Mouse (Mus musculus) limb, embryonic 14.5 days (tissue): ENCODE measurements around the gene Gdpd5. TPM values are rescaled to one million over a fixed set of nuclear protein-coding genes. Genes with fewer than 3 reads are reported as not detected.

Experiments used
- ATAC-seq: fragments of 200-750 bp; cut with Nextera tagmentation; 2 replicates; pipeline ENCODE4 v1.8.0; 2017; ENCODE audit warnings: low read depth, moderate number of reproducible peaks, moderate TSS enrichment; ENCODE audit not compliant: low FRiP score
- DNase-seq: peaks from one replicate; pipeline ENCODE4 v3.0.0-alpha.2; 2015; ENCODE audit warnings: low spot score
- H3K27ac ChIP-seq: fragments of 300-500 bp; sonication (generic); replicated peaks from 2 replicates; pipeline ENCODE4 v1.5.1; 2014; ENCODE audit warnings: low read depth, mild to moderate bottlenecking, low read length, moderate library complexity, mixed read lengths
- H3K27me3 ChIP-seq: fragments of 300-500 bp; sonication (generic); 2 replicates; pipeline ENCODE4 v1.6.1; 2014; ENCODE audit warnings: low read length, mixed read lengths; ENCODE audit not compliant: control insufficient read depth, insufficient read depth
- H3K36me3 ChIP-seq: fragments of 300-500 bp; sonication (generic); 2 replicates; pipeline ENCODE4 v1.6.1; 2014; ENCODE audit warnings: mild to moderate bottlenecking, low read length, moderate library complexity, mixed read lengths; ENCODE audit not compliant: control insufficient read depth, insufficient read depth
- H3K4me1 ChIP-seq: fragments of 300-500 bp; sonication (generic); 2 replicates; pipeline ENCODE4 v1.6.1; 2014; ENCODE audit warnings: antibody characterized with exemption, low read length, mixed read lengths; ENCODE audit not compliant: control insufficient read depth, insufficient read depth
- H3K4me2 ChIP-seq: fragments of 300-500 bp; sonication (generic); replicated peaks from 2 replicates; pipeline ENCODE4 v1.6.1; 2014; ENCODE audit warnings: low read depth, mild to moderate bottlenecking, low read length, moderate library complexity; ENCODE audit not compliant: severe bottlenecking
- H3K4me3 ChIP-seq: fragments of 300-500 bp; sonication (generic); replicated peaks from 2 replicates; pipeline ENCODE4 v1.5.1; 2014; ENCODE audit warnings: low read length
- H3K9ac ChIP-seq: fragments of 300-500 bp; sonication (generic); 2 replicates; pipeline ENCODE4 v1.6.1; 2014; ENCODE audit warnings: mild to moderate bottlenecking, low read depth, low read length, moderate library complexity; ENCODE audit not compliant: severe bottlenecking
- H3K9me3 ChIP-seq: fragments of 300-500 bp; sonication (generic); 2 replicates; pipeline ENCODE4 v1.6.1; 2016; ENCODE audit warnings: low read length; ENCODE audit not compliant: control insufficient read depth
- POLR2A ChIP-seq: fragments of 200-500 bp; IDR thresholded peaks from 2 replicates; pipeline ENCODE4 v1.8.0; 2012; ENCODE audit warnings: inconsistent platforms, mild to moderate bottlenecking, moderate library complexity, borderline replicate concordance; ENCODE audit not compliant: insufficient read depth, insufficient read length; ENCODE audit errors: extremely low read depth
- WGBS: fragments of 180-500 bp; shearing (Covaris S2); extraction: QIAGEN DNeasy Blood & Tissue Kit; methylation state at CpG from one replicate; pipeline ENCODE4 v1.1.7; 2014; 5-methylcytosine and 5-hydroxymethylcytosine counted together
- polyA plus RNA-seq, 2 experiments: library from polyadenylated mRNA; depleted of rRNA in 1 of 2; stranded (reverse) in 1 of 2; unstranded in 1 of 2; fragments of >200 nt; fragmentation: Nextera tagmentation in 1 of 2; extraction: Ambion mirVana in 1 of 2; gene quantifications; 2 replicates each; pipeline versions ENCODE4 v1.2.1 to v1.2.3; 2012 to 2014

The Gdpd5 gene
- polyA plus RNA-seq, 2 experiments, result 11.8 to 14.5 TPM

GRCm38 (mm10) chr7:99401373-99401772 is 20.2 kb downstream of the Gdpd5 start:
- ATAC-seq (no peak), DNase-seq (peak; percentile 53)
- no peak overlapping the region for H3K4me3 ChIP-seq
- no peak overlapping the region for H3K9ac ChIP-seq
- no peak overlapping the region for H3K27ac ChIP-seq
- 0 out of 2 replicates have a peak, but pooled peaks cover 2% of the 10 kb centered on the region for H3K4me1 ChIP-seq
- no peaks in the 10 kb centered on the region for H3K36me3 ChIP-seq
- H3K9me3 ChIP-seq, result no peaks in the 10 kb centered on the region
- no peak for TF ChIP-seq POLR2A
- H3K4me2 ChIP-seq, result no peak overlapping the region
- no peaks in the 10 kb centered on the region for H3K27me3 ChIP-seq
- WGBS, result 57% methylated on average over 8 of the region's 8 CpGs

- no peak for ATAC-seq
- Histone ChIP-seq H3K27me3 (no peaks in the 10 kb centered on the region), H3K4me3 (no peak overlapping the region), H3K4me1 (0 out of 2 replicates have a peak, but pooled peaks cover 2% of the 10 kb centered on the region), H3K4me2 (no peak overlapping the region), H3K9me3 (no peaks in the 10 kb centered on the region), H3K27ac (no peak overlapping the region), H3K36me3 (no peaks in the 10 kb centered on the region), H3K9ac (no peak overlapping the region)
- WGBS, result 61% methylated on average over 6 of the region's 6 CpGs
- no peak for DNase-seq
- no peak for TF ChIP-seq POLR2A
Observed at GRCm38 (mm10) chr7:99402477-99402876, 21.3 kb downstream of the Gdpd5 start.

- Histone ChIP-seq H3K9me3 (no peaks in the 10 kb centered on the region), H3K9ac (no peak overlapping the region), H3K27me3 (no peaks in the 10 kb centered on the region), H3K36me3 (no peaks in the 10 kb centered on the region), H3K4me1 (0 out of 2 replicates have a peak, but pooled peaks cover 2% of the 10 kb centered on the region), H3K4me2 (no peak overlapping the region), H3K27ac (no peak overlapping the region), H3K4me3 (no peak overlapping the region)
- no peak for TF ChIP-seq POLR2A
- DNase-seq (no peak), ATAC-seq (no peak)
- WGBS, result 76% methylated on average over 7 of the region's 7 CpGs
Observed at GRCm38 (mm10) chr7:99403254-99403653, 22.0 kb downstream of the Gdpd5 start.

- Histone ChIP-seq H3K9ac (no peak overlapping the region), H3K27ac (no peak overlapping the region)
- no peak for ATAC-seq
Observed at GRCm38 (mm10) chr7:99404031-99404735, 23.0 kb downstream of the Gdpd5 start.

GRCm38 (mm10) chr7:99405386-99406155 is 24.4 kb downstream of the Gdpd5 start:
- Histone ChIP-seq H3K4me3 (no peak overlapping the region), H3K27me3 (no peaks in the 10 kb centered on the region), H3K36me3 (no peaks in the 10 kb centered on the region), H3K9me3 (no peaks in the 10 kb centered on the region), H3K4me2 (no peak overlapping the region), H3K4me1 (peaks cover 8% of the 10 kb centered on the region; the same call in 1 of the 2 replicates), H3K27ac (no peak overlapping the region), H3K9ac (no peak overlapping the region)
- 25% methylated on average over 8 of the region's 8 CpGs for WGBS
- TF ChIP-seq POLR2A, result no peak
- DNase-seq, result no peak
- no peak for ATAC-seq

More at GRCm38 (mm10) chr7:99404031-99404735, 23.0 kb downstream of the Gdpd5 start:
- H3K27me3 ChIP-seq, result no peaks in the 10 kb centered on the region
- H3K4me1 ChIP-seq, result 0 out of 2 replicates have a peak, but pooled peaks cover 2% of the 10 kb centered on the region
- no peak overlapping the region for H3K4me3 ChIP-seq
- WGBS, result 74% methylated on average over 12 of the region's 12 CpGs
- H3K9me3 ChIP-seq, result no peaks in the 10 kb centered on the region
- H3K4me2 ChIP-seq, result no peak overlapping the region
- no peaks in the 10 kb centered on the region for H3K36me3 ChIP-seq
- TF ChIP-seq POLR2A, result no peak
- DNase-seq, result no peak
